Mouse (Mus musculus) brain, embryonic 14.5 days (tissue): ENCODE measurements around the gene Gpn3. TPM values are rescaled to one million over a fixed set of nuclear protein-coding genes. Genes with fewer than 3 reads are reported as not detected.
"Not testable (repeated sequence)": the region's sequence is repeated elsewhere in the genome, so short reads cannot be mapped to it uniquely, and the experiment has no call there.

Experiments
- DNase-seq: peaks from one replicate; pipeline ENCODE4 v3.0.0-alpha.2; 2011; ENCODE audit warnings: low read depth
- CTCF ChIP-seq: fragments of 200-500 bp; IDR thresholded peaks from 2 replicates; pipeline ENCODE4 v1.5.1; 2012; ENCODE audit warnings: inconsistent platforms, mild to moderate bottlenecking, moderate library complexity, borderline replicate concordance; ENCODE audit not compliant: insufficient read depth, insufficient read length; ENCODE audit errors: extremely low read depth
- POLR2A ChIP-seq: fragments of 200-500 bp; IDR thresholded peaks from 2 replicates; pipeline ENCODE4 v1.6.1; 2012; ENCODE audit warnings: mild to moderate bottlenecking, inconsistent platforms, borderline replicate concordance; ENCODE audit not compliant: poor library complexity, insufficient read depth, insufficient read length, severe bottlenecking; ENCODE audit errors: extremely low read depth
- polyA plus RNA-seq: library from polyadenylated mRNA; depleted of rRNA; stranded (reverse); fragments of >200 nt; gene quantifications from 2 replicates; pipeline ENCODE4 v1.2.3, GENCODE M21; 2012

Gpn3 gene
- polyA plus RNA-seq, 1 experiment = 40.1 TPM

- no peak for TF ChIP-seq POLR2A
- no peak for TF ChIP-seq CTCF
- DNase-seq = no peak
Observed at GRCm38 (mm10) chr5:122403362-122403761, 31.7 kb downstream of the Gpn3 start.

DNA sequence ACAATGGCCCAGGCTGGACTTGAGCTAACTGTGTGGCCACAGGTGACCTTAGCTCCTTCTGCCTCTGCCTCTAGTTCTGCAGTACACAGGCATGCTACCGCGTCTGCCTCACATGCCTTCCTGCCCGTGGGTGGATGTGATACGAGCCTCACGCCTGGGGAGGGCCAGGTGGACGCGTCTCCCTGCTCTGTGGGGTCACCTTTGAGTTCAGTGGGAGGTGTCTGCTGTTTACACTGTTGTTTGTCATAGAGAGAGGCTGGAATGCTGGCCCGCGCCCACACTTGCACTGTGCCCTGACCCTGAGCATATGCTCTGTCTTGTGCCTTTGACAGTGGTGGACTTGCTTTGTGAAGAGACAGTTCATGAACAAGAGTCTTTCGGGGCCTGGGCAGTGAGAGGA lies 33.9 kb downstream of the Gpn3 start:
- DNase-seq = no peak
- TF ChIP-seq POLR2A (no peak), CTCF (no peak)

DNA sequence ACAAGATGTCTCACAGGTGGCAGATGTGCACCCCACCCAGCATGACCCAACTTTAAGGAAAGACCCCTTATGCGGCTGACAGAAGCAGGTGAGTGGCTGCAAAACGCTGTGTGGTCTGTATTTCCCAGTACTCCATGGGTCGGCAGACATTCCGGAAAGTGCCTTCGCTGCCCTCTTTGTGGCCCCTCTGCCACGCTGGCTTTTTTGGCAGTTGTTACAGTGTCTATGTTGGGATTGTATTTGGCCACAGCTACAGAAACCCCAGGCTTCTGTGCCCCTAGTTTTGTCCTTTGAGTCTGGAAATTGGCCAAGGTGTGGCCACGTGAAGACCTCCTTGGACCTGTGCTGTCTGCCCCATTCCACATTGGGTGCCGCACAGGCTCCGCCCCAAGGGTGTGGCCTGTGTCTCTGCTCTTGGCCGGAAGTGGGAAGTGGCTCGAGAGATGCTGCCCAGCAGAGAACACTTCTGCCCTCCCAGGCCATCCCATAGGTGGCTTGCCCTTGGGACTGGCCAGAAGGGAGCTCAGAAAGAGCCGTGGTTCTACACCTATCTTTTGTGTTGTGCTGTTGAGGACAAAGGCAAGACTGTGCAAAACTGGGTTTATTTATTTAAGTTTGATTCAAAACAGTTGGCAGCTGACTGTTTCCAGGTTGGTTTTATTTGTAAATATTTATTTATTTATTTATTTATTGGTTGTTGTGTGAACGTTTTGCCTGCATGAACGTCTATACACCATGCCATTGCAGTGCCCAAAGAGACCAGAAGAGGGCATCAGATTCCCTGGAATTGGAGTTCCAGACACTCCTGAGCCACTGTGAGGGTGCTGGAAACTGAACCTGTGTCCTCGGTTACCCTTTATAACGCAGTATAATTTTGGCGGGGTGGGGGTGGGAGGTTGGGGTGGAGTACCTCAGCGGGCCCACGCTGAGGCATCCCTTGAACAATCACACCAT lies 38.3 kb downstream of the Gpn3 start:
- no peak for TF ChIP-seq POLR2A
- TF ChIP-seq CTCF = peak; percentile 21; the same call in 1 of the 2 replicates
- no peak for DNase-seq

DNA sequence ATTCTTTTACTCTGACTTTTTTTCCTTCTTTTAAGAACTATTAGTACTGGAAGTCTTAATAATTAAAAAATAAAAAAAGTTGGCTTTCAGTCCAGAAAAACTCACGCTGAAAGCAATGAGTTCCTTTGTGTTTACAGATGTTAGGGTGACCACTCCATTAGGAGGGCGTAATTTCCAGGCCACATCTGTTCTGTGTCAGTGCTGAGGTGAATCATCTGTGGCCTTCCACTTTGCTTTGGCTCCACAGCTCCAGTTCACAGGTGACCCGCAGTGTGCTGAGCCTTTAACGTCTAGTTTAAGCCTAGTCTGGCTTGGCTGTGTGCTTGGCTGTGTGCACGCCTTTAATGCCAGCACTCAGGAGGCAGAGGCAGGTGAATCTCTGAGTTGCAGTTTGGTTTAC lies 40.2 kb downstream of the Gpn3 start:
- no peak for DNase-seq

DNA sequence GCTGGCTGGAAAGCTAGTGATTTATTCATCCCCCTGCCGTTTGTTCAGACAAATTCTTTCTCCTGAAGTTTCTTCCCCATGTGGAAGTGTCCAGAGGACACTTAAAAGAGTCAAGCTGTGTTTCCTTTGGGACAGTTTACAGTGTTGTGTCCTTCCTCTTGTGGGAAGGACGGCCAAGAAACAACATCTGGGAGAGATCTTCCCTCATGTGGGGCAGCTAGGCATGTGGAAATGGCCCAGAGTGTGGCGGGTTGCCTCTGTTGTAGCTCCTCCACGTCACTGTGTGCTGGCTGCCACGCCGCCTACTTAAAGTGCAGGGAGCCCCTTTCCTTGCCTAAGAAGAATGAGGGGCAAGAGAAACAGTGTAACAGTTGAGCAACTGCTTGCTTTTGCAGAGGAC lies 41.1 kb downstream of the Gpn3 start:
- TF ChIP-seq POLR2A (no peak), CTCF (no peak)
- no peak for DNase-seq

More for the DNA sequence above, 40.2 kb downstream of the Gpn3 start:
- TF ChIP-seq CTCF (no peak), POLR2A (no peak)

DNA sequence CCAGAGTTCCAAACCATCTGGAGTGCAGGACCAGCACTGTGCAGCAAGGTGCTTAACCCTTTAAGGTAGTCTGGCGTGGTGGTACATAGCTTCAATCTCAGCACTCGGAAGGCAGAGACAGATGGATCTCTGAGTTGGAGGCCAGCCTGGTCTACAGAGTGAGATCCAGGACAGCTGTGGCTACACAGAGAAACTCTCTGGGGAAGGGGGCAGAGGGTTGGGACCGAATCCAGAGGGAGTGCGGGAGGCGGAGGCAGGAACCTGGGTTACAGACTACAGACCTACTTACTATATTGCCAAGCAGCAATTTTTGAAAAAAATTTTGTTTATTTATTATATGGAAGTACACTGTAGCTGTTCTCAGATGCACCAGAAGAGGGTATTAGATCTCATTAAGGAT lies 42.7 kb downstream of the Gpn3 start:
- no peak for TF ChIP-seq POLR2A
- no peak for TF ChIP-seq CTCF
- DNase-seq = no peak

GRCm38 (mm10) chr5:122415465-122415864 lies 43.8 kb downstream of the Gpn3 start:
- TF ChIP-seq POLR2A (no peak), CTCF (no peak)
- no peak for DNase-seq

DNA sequence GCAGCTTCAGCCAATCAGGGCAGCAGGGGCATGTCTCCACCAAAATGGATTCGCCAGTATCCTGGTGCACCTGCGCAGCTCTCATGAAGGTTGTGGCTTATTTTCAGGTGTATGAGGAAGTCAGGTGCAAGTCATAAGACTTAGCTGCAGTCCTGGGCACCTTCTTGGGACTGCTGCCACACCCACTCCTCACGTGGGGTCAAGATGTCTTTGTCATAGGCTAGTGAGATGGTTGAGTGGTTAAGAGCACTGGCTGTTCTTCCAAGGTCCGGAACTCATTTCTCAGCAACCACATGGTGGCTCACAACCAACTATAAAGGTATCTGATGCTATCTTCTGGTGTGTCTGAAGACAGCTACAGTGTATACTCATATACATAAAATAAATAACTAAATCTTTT lies 49.0 kb downstream of the Gpn3 start:
- not testable (repeated sequence) for DNase-seq

DNA sequence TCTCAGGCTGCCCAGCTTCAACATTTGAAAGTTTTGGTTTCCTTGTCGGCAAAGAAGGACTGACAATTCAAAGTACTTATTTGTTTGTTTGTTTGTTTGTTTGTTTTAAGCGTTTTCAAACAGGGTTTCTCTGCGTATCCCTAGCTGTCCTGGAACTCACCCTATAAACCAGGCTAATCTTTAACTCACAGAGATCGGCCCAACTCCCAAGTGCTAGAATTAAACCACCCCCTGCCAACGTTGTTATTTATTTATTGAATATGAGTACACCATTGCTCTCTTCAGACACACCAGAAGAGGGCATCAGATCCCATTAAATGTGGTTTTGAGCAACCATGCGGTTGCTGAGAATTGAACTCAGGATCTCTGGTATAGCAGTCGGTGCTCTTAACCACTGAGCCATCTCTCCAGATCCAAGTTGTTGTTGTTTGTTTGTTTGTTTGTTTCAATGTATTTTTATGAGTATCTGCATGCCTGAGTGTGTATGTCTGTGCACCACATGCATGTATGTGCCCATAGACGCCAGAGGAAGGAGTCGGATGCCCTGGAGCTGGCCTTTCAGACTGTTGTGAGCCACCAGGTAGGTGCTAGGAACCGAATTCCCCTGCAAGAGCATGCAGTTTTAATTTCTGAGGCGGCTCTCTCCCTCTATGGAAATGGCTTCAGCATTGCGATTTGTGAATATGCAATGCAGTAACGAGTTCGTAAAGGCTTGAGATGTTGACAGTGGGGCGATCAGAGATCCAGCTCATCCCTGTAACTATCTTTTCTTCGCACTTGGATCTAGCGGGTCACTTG lies 49.8 kb downstream of the Gpn3 start, which contains the start of gene Anapc7:
TSS of gene Anapc7 (plus strand) at position 423 of the 798 bp plus-strand sequence.
- no peak for DNase-seq
- TF ChIP-seq POLR2A (no peak), CTCF (no peak)

DNA sequence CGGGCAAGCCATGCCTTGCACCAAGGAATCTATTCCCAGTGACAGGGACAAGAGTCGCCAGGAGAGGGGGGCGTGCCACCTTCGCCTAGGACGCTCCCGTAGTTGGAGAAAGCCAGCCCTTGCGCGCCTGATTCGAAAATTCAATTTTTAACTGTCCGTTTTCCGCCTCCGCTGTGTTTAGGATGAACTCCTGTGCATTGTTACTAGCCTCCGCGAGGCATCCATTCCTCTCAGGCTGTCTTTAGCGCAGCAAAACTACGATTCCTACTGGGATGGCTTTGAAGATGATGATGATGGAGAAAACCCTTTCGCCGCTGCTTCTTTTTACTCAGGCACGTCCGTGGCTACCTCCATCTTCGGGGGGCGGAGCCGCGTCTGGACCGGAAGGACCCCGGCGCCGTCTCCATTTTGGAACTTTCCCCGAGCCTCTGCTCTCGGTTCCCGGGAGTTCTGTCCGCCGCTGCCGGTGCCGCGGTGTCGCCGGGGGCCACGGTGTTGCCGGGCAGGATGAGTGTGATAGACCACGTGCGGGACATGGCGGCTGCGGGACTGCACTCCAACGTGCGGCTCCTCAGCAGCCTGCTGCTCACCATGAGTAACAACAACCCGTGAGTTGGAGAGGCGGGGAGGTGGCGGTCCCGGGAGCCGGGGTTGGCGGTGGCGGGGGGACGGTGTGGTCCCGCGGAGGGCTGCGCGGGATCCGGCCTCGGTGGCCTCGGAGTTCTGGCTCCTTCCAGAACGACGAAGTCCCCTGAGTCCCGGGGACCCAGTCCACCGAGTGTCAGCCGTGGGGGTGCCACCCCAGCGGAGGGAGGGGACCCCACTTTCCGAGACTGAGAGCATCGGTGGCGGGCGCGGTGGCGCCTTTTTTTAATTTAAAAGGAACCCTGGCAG lies 50.6 kb downstream of the Gpn3 start:
- DNase-seq = peak; percentile 95
- TF ChIP-seq POLR2A (no peak), CTCF (no peak)

DNA sequence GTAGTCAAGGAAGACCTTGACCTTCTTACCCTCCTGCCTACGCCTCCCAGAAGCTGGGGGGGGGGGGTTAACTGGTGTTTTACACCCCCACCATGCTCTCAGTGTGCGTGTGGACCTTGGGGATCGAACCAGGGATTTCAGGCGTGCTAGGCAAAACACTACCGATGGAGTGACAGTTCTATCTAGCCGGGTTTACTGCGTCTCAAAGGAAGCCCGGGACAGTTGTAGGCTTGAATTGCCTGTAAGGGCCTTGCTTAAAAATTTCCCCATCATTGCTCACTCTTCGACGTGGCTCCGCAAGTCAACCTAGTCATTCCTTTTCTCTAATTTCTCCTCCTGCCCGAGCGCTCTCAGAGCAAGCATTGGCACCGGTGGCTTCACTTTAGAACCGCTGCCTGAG lies 51.4 kb downstream of the Gpn3 start:
- TF ChIP-seq POLR2A (no peak), CTCF (no peak)
- no peak for DNase-seq

- DNase-seq = no peak
- TF ChIP-seq POLR2A = no peak
- no peak for TF ChIP-seq CTCF
Observed at GRCm38 (mm10) chr5:122425550-122425949, 53.9 kb downstream of the Gpn3 start.
